Mouse (Mus musculus) T-helper 1 cell (primary cell): ENCODE measurements around the gene Arg1.

Experiments
- in situ Hi-C: fragments of 300-600 bp; cut with MboI, MseI; formaldehyde crosslinking; loops from one replicate; pipeline ENCODE4 v1.15.1; 2025; ENCODE audit warnings: high pct_unique_total_duplicates

Gene Arg1

DNA sequence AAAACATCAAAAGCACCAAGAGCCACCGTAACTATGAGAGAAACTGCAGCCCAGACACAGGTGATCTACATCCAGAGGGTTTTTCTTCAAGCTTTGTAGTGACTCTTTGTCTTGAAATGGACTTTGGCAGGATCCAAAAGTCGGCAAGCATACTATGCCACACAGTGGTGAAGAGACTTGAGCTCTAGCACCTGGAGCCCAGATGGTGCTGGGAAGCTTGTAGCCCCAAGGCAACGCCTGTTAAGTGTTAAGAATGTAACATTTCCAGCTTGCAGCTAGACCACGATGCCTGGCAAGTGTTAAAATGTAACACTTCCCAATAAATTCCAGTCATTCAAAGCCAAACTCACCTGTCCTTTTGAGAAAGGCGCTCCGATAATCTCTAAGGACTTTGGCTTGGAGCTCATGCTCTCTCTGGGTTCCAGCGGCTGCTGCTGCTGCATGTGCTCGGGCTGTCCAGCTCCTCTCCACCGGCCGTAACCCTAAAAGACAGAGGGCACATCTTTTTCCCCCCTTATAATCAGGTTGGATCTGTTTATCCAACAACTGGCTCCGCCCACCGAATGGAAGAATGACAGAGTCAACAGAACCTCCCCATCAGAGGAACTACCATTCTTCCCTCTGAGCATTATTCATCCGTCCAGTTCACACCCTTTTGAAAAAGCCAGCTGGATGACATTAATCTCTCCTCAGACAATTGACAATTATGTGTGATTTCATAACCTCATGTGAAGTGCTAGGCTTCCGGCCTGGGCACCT is at the start of gene Arg1:
Gene Arg1, minus strand, starts transcription at position 523 of the 759 bp plus-strand sequence.
- in situ Hi-C loops = no loop called here

GRCm38 (mm10) chr10:24973845-24974514 is 46.7 kb upstream of the Arg1 start:
- in situ Hi-C loops = no loop called here

GRCm38 (mm10) chr10:24973385-24973784 is 46.1 kb upstream of the Arg1 start:
- in situ Hi-C loops = no loop called here

DNA sequence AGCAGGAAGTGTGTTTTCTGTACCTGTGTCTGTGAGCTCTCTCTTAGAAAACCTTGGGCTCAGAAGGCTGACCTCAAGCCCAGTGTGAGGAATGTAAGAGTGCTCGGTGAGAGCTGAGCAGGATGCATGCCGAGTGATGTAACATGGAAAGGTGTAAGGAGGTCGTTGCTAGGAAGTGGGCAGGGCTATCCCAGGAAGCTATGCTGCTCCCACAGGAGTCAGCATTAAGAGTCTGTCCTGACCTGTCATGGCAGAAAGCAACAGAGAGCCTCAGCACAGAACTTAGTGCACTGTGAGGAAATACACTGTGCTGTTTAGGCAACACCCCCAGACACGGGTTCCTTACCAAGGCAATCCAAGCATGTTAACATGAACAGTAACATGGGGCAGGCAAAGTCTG is 45.6 kb upstream of the Arg1 start:
- in situ Hi-C loops = no loop called here

- in situ Hi-C loops = loop anchor here (5.0 kb wide), 1 partner anchor 266 kb away; no protein-coding TSS in a partner anchor
Observed at GRCm38 (mm10) chr10:24965821-24966550, 38.7 kb upstream of the Arg1 start.

GRCm38 (mm10) chr10:24961889-24962288 is 34.6 kb upstream of the Arg1 start:
- in situ Hi-C loops = no loop called here

DNA sequence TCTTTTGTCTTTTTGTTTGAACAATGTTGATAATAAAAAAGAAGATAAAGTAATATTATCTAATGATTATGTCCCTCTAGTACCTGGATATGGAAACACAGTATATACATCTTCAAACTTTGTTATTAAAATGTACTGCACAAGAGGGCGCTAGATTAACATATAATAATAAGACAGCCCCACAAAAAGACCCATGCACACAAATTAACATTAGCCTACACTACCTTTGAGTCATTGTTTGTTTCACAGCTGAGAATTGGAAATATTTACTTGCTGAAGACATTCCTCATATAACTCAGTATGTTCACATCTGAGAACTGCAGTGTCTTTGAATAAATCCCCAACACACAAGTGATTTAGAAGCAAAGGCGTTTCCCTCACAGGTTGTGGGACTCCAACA is 33.8 kb upstream of the Arg1 start:
- in situ Hi-C loops = no loop called here

DNA sequence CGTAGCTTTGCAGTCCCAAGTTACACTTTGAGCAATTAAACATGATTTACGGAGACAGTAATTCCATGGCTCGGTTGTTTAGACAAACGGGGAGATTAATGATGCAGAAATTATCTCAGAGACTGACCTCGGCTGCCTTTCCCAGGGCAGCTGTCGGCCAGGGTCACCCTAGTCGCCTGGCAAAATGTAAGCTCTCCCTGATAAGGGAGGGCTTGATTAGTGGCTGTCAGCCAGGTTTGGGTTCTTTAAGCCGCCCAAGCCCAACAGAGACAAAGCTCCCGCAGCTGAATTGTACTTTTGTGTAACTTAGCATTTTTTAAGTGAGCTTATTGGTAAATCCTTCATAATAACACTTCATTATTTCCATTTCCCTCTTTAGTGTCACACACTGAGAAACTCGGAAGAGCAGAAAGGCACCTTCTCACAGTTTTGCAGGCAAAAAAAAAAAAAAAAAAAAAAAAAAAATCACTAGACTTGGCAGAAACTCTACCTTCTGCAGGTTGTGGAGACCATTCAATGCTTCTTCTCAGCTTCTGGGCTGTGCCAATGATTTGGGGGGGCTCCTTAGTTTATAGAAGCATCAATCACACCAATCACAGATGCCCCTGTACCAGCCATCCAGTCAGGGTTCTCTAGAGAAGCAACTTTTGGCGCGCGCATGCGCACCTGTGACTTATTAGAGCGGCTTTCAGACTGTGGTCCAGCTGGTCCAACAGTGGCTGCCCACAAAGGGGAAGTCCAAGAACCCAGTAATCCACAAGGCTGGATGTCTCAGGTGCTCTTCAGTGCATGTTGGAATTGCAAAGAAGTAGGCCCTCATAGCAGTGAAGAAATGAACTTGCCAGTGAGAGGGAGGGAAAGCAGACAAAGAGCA is 32.0 kb upstream of the Arg1 start:
- in situ Hi-C loops = no loop called here

DNA sequence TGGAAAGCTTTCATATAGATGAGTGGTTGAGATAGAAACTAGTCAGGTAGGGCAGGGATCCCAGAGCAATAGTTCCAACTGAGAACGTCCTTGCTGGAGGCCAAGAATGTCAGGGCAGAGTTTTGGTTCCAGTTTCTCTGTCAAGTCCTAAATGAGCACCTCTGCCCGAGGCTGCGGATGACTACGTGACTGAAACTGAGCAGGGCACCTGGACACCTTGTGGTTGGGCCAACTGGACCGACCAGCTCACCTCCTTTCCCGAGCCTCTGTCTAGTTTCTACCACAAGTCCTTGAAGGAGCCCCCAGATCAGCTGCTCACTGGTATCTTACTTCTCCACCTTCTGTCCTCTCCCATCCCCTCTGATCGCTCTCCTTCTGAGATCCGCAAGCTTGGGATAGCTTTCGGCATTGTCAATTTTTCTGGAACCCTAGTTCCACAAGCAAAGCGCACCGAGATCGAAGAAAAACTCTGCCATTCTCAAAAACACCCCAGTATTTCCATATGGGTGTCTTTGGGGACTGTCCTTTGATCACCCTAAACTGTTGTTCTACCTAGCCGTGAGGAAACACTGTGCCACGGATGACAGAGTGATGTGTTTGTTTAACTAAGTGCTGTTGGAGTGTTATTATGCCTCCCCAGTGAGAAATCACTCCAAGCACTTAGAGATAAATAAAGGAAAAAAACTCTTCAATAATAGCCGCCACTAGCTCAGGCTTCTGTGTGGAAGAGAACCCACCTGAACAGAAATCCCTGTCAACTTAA is 31.2 kb upstream of the Arg1 start:
- in situ Hi-C loops = no loop called here

- in situ Hi-C loops = no loop called here
Observed at GRCm38 (mm10) chr10:24953876-24954275, 26.6 kb upstream of the Arg1 start.

DNA sequence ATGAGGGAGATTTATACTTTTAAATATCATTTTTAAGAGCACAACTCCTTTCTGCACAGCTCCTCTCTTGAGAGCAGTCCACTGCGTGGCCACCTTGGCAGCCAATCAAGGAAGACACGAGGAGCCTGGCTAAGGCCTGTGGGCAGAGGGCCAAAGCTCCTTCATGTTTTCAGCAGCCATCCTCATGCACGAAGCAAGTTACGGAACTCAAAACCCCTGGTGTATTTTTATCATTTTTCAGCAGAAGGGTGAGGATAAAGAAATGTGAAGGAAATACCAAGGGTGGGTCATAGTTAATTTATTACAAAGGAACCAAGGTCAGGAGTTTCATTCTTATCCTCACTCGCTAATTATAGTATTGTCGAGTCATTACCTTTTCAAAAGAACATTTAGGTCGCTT is 25.3 kb upstream of the Arg1 start:
- in situ Hi-C loops = no loop called here

GRCm38 (mm10) chr10:24951575-24951974 is 24.3 kb upstream of the Arg1 start:
- in situ Hi-C loops = no loop called here

- in situ Hi-C loops = no loop called here
Observed at GRCm38 (mm10) chr10:24950223-24950622, 22.9 kb upstream of the Arg1 start.

- in situ Hi-C loops = no loop called here
Observed at GRCm38 (mm10) chr10:24948278-24948677, 21.0 kb upstream of the Arg1 start.

DNA sequence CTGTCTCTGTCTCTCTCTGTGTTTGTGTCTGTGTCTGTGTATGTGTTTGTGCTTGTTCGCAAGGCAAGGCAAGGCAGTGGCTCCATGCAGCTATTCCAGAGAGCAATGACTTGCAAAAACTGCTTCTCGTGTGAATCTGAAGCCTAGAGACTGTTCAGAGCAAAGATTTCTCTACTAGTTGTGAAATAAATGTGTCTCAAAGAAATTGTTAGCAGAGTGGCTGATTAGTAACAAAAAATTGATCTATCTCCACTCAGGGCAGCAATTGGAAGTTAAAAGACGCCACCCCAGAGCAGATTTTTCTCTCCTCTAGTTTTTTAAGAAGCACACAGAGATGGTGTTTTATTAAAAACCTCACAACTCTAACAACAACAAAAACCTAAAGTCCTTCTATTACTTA is 20.6 kb upstream of the Arg1 start:
- in situ Hi-C loops = no loop called here

GRCm38 (mm10) chr10:24930143-24930542 is 2.9 kb upstream of the Arg1 start:
- in situ Hi-C loops = no loop called here

GRCm38 (mm10) chr10:24928072-24928471 is 788 bp upstream of the Arg1 start:
- in situ Hi-C loops = no loop called here

DNA sequence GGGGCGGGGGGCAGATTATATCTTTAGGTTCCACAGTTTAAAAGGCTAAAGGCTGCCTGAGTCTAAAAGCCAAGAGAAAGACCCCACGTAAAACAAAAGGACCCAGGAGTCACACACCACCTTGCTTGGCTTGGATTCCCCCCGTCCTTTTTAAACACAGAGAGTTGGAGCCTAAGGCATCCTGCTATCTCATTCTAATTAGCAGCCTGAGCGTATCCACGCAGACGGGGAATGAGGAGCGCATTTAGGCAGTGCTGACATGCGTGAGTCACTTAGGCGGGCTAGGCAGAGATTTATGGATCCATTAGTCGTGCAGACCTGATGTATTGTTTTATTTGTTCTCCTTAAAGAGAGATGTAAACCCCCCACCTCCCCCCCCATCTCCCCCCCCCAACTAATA is 904 bp downstream of the Arg1 start:
- in situ Hi-C loops = no loop called here

DNA sequence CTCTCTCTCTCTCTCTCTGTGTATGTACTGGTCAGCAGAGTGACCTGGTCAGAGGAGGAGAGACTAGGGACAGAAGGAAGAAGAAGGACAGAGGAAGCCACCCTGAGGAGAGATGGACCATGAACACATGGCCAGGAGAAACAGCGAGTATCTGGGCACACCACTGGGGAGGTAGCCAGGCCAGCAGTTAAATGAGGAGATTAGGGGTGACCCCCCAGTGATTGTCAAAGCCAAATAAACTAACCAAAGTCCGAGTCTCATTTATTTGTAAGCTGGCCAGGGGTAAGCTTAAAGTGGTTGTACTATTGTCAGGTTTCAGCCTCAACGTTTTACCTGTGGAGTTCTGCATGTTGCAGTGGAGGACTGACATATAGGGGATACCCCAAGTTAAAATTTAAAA is 3.0 kb downstream of the Arg1 start:
- in situ Hi-C loops = no loop called here

DNA sequence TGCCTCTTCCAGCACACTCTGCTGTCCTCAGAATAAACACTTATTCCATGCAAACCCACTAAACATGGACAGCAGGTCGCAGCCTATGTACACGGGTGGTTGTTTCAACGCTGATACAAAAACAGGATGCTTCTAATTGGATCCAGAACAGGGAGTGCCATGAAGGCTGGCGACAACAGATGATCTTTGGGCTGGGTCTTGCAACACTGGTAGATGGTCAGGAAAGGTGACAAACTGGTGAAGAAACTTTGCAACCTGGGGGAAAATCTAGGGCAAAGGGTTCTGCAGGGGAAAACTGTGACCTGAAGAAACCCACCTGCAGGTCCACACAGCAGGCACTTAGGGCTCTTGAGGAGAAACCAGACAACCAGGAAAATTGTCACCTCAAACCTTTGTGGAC is 4.3 kb downstream of the Arg1 start:
- in situ Hi-C loops = no loop called here

- in situ Hi-C loops = no loop called here
Observed at GRCm38 (mm10) chr10:24915486-24915885, 11.8 kb downstream of the Arg1 start.
